Mouse (Mus musculus) MEL (cell line): ENCODE measurements at regions not wholly inside any gene's neighbourhood (a gene's known extent, or its start where the extent isn't known, plus 50 kb on each side); places are given as distances from the start of the nearest gene placed in this dataset.

Source experiments
- CTCF ChIP-seq, 3 experiments: IDR thresholded peaks in 2 of 3; conservative IDR thresholded peaks in 1 of 3; 2 replicates each; pipeline ENCODE4 v1.5.1; 2011 to 2012; ENCODE audit warnings: low read length in 3 of 3, low read depth in 2 of 3, mild to moderate bottlenecking in 2 of 3, improper control_type of control experiment in 1 of 3, inconsistent platforms in 1 of 3, mixed read lengths in 1 of 3, moderate library complexity in 1 of 3; ENCODE audit not compliant: control insufficient read depth in 1 of 3, insufficient read depth in 1 of 3, poor library complexity in 1 of 3, severe bottlenecking in 1 of 3
- EP300 ChIP-seq, 2 experiments: IDR thresholded peaks; 2 replicates each; pipeline ENCODE4 v1.6.1; 2011; ENCODE audit warnings: improper control_type of control experiment in 2 of 2, low read length in 2 of 2, low read depth in 1 of 2, mild to moderate bottlenecking in 1 of 2
- GABPA ChIP-seq: IDR thresholded peaks from 2 replicates; pipeline ENCODE4 v1.6.1; 2012; ENCODE audit warnings: low read depth, mild to moderate bottlenecking, inconsistent platforms, low read length, improper control_type of control experiment, moderate library complexity
- POLR2A ChIP-seq, 2 experiments: IDR thresholded peaks; 2 replicates each; pipeline ENCODE4 v1.6.1; 2011 to 2012; ENCODE audit warnings: low read length in 2 of 2, mild to moderate bottlenecking in 2 of 2, control low read depth in 1 of 2, improper control_type of control experiment in 1 of 2, low read depth in 1 of 2, moderate library complexity in 1 of 2; ENCODE audit not compliant: control insufficient read depth in 1 of 2, insufficient read depth in 1 of 2, poor library complexity in 1 of 2
- TAL1 ChIP-seq: IDR thresholded peaks from 2 replicates; pipeline ENCODE4 v1.6.1; 2012; ENCODE audit warnings: mild to moderate bottlenecking, inconsistent platforms, low read length, moderate library complexity, mixed read lengths
- TCF12 ChIP-seq: IDR thresholded peaks from 2 replicates; pipeline ENCODE4 v1.6.1; 2014; ENCODE audit warnings: low read depth, mild to moderate bottlenecking, inconsistent platforms, low read length, improper control_type of control experiment, moderate library complexity

- TF ChIP-seq CTCF (IDR thresholded peaks at IDR 0.05 in 2 of 3, conservative IDR thresholded peaks at IDR 0.05 in 1 of 3; ENCODE audit: control insufficient read depth in 1 of 3, insufficient read depth in 1 of 3, low read depth in 2 of 3, low read length in 3 of 3, poor library complexity in 1 of 3, severe bottlenecking in 1 of 3) (no peak), TCF12 (no peak), EP300 (IDR thresholded peaks at IDR 0.05; ENCODE audit: low read depth in 1 of 2, low read length in 2 of 2) (no peak), GABPA (no peak), POLR2A (IDR thresholded peaks at IDR 0.05; ENCODE audit: control insufficient read depth in 1 of 2, insufficient read depth in 1 of 2, low read depth in 1 of 2, low read length in 2 of 2, poor library complexity in 1 of 2) (no peak), TAL1 (no peak)
These were observed 285.1 kb downstream of the Cog6 start for GRCm38 (mm10) chr3:52731941-52732340.
